Mouse (Mus musculus) left cerebral cortex, postnatal 25 days (tissue): ENCODE measurements around the gene Cdx2. TPM values are rescaled to one million over a fixed set of nuclear protein-coding genes. Genes with fewer than 3 reads are reported as not detected.

Experiments
- DNase-seq, 2 experiments: peaks; one replicate each; pipeline ENCODE4 v3.0.0; 2022; ENCODE audit warnings: low spot score in 2 of 2, mixed read lengths in 1 of 2
- intact Hi-C: fragments of 180-260 bp; cut with DNase I; formaldehyde crosslinking; loops from one replicate; pipeline ENCODE4 v1.15.1; 2025
- microRNA-seq, 2 experiments: library from miRNA; unstranded; fragments of <30 nt; microRNA quantifications; one replicate each; pipeline ENCODE4 v1.2.0; 2022
- total RNA-seq, 2 experiments: library from RNA; stranded (reverse); gene quantifications; 2 replicates each; pipeline ENCODE4 v1.2.3; 2021

The Cdx2 gene
- total RNA-seq, 2 experiments from 2014 or later = not detected

DNA sequence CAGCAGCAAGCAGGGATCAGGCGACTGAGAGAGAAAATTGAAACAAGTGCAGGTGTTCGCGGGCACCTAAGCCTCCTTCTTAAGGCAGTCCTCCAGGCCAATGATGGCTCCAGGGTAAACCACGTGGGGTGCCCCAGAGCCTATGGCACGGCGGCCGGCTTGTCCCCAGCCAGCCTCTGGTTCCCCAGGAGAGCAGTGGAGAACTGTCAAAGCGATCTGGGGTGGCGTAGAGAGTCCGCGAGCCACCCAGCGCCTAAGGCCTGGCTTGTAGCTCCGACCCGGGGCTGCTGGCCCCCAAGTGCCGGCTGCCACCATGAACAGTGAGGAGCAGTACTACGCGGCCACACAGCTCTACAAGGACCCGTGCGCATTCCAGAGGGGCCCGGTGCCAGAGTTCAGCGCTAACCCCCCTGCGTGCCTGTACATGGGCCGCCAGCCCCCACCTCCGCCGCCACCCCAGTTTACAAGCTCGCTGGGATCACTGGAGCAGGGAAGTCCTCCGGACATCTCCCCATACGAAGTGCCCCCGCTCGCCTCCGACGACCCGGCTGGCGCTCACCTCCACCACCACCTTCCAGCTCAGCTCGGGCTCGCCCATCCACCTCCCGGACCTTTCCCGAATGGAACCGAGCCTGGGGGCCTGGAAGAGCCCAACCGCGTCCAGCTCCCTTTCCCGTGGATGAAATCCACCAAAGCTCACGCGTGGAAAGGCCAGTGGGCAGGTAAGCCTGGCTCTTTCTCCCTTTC lies 37.0 kb downstream of the Cdx2 start, which contains the start of gene Pdx1:
Gene Pdx1, plus strand, starts transcription at position 34 of the 747 bp plus-strand sequence.
- intact Hi-C loops = loop anchor here (5.0 to 10.0 kb wide), 2 partner anchors 32 to 455 kb away; partner anchors contain the start of gene Flt1
- DNase-seq = no peak

DNA sequence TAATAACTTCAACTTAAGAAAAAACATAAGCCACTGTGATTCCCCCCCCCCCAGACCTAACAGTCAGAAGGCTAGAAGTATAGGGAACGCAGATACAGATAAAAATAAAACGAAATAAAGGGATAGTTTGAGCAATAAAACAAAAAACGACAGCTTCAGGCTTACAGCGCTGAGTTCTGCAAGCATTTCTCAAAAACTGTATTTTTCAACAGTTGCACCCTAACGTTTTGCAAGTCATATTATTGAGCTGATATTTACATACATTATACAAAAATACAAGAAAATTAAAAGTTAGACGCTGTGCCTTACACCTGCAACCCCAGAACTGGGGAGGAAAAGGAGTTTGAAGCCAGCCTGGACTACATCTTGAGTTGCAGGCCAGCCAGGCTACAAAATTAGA lies 37.7 kb downstream of the Cdx2 start:
- DNase-seq = no peak
- intact Hi-C loops = loop anchor here (5.0 kb wide), 1 partner anchor 33 kb away; no protein-coding TSS in a partner anchor

DNA sequence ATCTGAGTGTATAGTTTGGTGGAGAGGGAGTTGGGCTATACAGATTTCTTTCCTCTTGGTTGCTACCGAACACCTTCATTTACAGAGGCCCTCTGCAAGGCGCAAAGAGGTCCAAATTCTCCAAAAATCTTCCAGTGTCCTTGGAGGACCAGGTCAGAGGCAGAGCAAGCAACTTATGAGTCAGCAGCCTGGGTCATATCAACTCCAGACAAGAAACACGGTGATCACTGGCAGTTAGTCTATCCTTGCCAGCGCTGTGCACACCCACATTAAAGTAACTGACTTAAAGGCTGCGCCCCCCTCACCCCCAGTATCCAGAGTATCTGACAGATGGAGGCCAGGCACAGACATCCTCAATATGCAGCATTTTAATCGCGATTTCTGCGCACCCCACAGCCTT lies 38.3 kb downstream of the Cdx2 start:
- DNase-seq = no peak
- intact Hi-C loops = loop anchor here (5.0 kb wide), 1 partner anchor 34 kb away; no protein-coding TSS in a partner anchor

DNA sequence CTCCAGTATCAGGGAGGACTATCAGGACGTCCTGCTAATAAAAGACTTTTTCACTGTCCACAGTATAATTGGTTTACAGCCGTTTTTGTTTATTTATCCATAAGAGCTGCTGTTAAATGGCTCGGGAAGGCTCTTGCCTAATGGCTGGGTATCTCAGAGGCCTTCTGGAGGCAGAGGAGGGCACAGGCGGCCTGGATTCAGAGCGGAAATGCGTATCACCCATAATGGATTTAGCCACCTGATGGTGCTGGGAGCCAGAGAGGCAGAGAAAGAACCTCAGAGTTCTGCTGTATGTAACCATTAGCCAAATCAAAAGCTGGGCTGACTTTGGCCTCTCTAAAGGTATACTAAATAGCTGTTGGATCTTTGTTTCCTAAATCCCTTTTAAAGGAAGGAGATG lies 39.6 kb downstream of the Cdx2 start:
- no peak for DNase-seq
- intact Hi-C loops = loop anchor here (5.0 kb wide), 1 partner anchor 35 kb away; no protein-coding TSS in a partner anchor

DNA sequence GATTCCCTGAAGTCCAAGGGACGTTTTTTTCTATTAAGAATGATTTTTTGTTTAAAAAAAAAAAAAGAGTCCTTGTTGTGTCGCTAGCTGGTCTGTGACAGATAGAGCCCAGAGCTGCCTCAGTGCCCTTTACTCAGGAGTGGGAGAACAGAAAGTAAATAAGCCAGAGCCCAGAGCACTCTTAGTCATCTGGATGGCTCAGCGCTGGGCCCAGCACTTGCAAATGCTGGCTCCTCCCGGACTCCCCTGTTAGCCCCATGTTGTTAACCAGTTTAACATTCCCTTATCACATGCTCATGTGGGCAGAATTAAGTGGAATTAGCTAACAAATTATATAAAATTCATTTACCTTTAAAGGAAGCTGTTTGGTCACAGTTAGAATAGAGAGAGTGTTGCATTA lies 43.1 kb downstream of the Cdx2 start:
- no peak for DNase-seq
- intact Hi-C loops = no loop called here

DNA sequence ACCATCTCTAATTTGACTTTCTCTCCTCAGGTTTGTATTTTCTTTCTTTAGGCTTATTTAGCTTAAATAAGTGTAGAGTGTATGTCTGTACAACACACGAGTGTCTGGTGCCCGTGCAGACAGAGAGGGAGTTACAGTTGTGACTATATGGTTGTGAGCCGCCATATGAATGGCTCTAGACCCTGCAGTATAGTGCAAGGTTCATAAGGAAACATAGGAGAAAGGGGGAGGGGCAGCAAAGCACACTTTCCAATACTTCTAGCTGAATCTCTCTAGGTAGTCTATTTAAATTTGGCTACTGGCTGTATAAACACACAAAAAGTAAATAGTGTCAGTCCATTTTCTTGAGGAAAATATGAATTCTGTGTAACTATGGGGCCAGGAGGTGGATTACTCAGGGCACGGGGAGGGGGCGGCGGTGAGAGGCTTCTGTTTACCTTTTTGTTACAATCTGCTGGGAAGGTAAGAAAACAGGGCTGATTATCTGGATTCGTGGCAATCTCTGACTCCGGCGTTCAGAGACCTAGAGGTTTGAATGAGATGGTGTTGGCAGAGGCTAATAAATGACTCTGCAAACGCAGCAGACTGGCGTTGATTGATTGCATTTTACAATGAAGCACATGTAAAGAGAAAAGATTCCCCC lies 45.0 kb downstream of the Cdx2 start:
- no peak for DNase-seq
- intact Hi-C loops = no loop called here

DNA sequence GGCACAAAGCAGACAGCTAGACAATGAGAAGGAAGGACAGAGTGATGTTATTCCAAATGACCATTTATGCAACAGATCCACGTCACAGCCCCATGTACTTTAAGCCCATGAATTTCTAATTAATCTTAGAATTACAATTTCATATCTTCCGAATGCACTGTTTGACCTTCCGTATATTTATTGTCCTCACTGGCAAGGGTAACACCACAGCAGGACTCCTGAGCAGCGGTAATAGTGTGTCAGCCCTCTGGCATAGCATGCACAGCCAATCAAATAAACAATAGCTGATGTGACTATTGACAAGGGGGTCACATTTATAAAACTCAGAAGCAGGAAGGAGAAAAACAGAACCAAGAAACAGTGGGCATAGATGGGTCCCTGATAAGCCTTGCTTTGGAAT lies 46.3 kb downstream of the Cdx2 start:
- DNase-seq = no peak
- intact Hi-C loops = no loop called here

DNA sequence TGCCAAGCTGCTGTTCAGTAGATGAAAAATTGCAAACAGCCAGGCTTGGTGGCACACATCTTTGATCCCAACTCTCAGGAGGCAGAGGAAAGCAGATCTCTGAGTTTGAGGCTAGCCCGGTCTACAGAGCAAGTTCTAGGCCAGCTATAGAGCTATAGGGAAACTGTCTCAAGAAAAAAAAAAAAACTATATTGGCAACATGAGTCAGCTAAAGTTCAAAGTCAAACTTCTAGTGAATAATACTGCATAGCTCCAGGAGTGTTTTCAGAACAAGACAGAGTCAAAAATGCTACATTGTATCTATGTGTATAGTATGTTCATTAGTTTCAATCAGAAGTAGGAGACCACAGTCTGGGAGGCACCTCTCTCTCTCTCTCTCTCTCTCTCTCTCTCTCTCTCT lies 46.9 kb downstream of the Cdx2 start:
- intact Hi-C loops = no loop called here
- no peak for DNase-seq

Small RNA genes lying within 50 kb of the gene (microRNA-seq; reads per million reads assigned to microRNA genes)
- 0 to 0.25 reads per million in 2 experiments for gene Mir7k

Other genes starting within 250 kb of the Cdx2 start
- 1 to 10 TPM; 5.1 to 6.3 TPM for gene Lnx2, start 230.7 kb downstream of the Cdx2 start, total RNA-seq
- gene Polr1d, start 230.2 kb downstream of the Cdx2 start, total RNA-seq = 10 to 100 TPM; 72.0 to 72.9 TPM
- gene Gsx1, start 118.6 kb downstream of the Cdx2 start, total RNA-seq = under 1 TPM; 0.48 to 0.60 TPM
- not detected for gene Pdx1, start 37.3 kb downstream of the Cdx2 start, total RNA-seq
- not detected for gene Urad, start 15.2 kb upstream of the Cdx2 start, total RNA-seq
- gene Flt3, start 93.2 kb upstream of the Cdx2 start, total RNA-seq = 1 to 10 TPM; 4.7 to 5.3 TPM
- gene Pan3, start 122.9 kb upstream of the Cdx2 start, total RNA-seq = 10 to 100 TPM; 78.8 to 84.1 TPM